Mouse (Mus musculus) embryonic fibroblast, embryonic 13.5 days (primary cell): ENCODE measurements at regions not wholly inside any gene's neighbourhood (a gene's known extent, or its start where the extent isn't known, plus 50 kb on each side); places are given as distances from the start of the nearest gene placed in this dataset.

Experiments
- CTCF ChIP-seq: IDR thresholded peaks from 2 replicates; pipeline ENCODE4 v1.5.1; 2011; ENCODE audit warnings: mild to moderate bottlenecking, control low read depth, low read length, moderate library complexity, borderline replicate concordance; ENCODE audit not compliant: insufficient read depth
- POLR2A ChIP-seq: IDR thresholded peaks from 2 replicates; pipeline ENCODE4 v1.6.1; 2011; ENCODE audit warnings: low read depth, mild to moderate bottlenecking, control low read depth, low read length, moderate library complexity

- TF ChIP-seq CTCF (no peak), POLR2A (no peak)
These were observed 167.8 kb upstream of the Hes1 start for GRCm38 (mm10) chr16:29896393-29896792.
